Mouse (Mus musculus) intestine, embryonic 14.5 days (tissue): Measurements from ENCODE around the gene Mgea5. TPM values are rescaled to one million over a fixed set of nuclear protein-coding genes. Genes with fewer than 3 reads are reported as not detected.
"Not testable (repeated sequence)": the region's sequence is repeated elsewhere in the genome, so short reads cannot be mapped to it uniquely, and the experiment has no call there.

Experiments
- ATAC-seq: fragments of 200-750 bp; cut with Nextera tagmentation; replicated peaks from 2 replicates; pipeline ENCODE4 v1.8.0; 2017; ENCODE audit warnings: low read depth, moderate number of reproducible peaks, moderate TSS enrichment, moderate library complexity; ENCODE audit not compliant: low FRiP score, low TSS enrichment
- DNase-seq: peaks from one replicate; pipeline ENCODE4 v3.0.0-alpha.2; 2018; ENCODE audit warnings: low spot score
- H3K27ac ChIP-seq: fragments of 300-500 bp; sonication (generic); 2 replicates; pipeline ENCODE4 v1.5.1; 2014; ENCODE audit warnings: low read depth, mild to moderate bottlenecking, control low read depth
- H3K27me3 ChIP-seq: fragments of 300-500 bp; sonication (generic); replicated peaks from 2 replicates; pipeline ENCODE4 v1.6.1; 2014; ENCODE audit warnings: low read length, control low read depth; ENCODE audit not compliant: control insufficient read depth, insufficient read depth
- H3K36me3 ChIP-seq: fragments of 300-500 bp; sonication (generic); 2 replicates; pipeline ENCODE4 v1.6.1; 2014; ENCODE audit warnings: low read length, control low read depth; ENCODE audit not compliant: control insufficient read depth, insufficient read depth
- H3K4me1 ChIP-seq: fragments of 300-500 bp; sonication (generic); replicated peaks from 2 replicates; pipeline ENCODE4 v1.6.1; 2014; ENCODE audit warnings: low read length, control low read depth, mixed read lengths; ENCODE audit not compliant: control insufficient read depth, insufficient read depth
- H3K4me2 ChIP-seq: fragments of 300-500 bp; sonication (generic); 2 replicates; pipeline ENCODE4 v1.6.1; 2014; ENCODE audit warnings: low read length
- H3K4me3 ChIP-seq: fragments of 300-500 bp; sonication (generic); 2 replicates; pipeline ENCODE4 v1.5.1; 2014; ENCODE audit warnings: low read depth, low read length, control low read depth, mixed read lengths
- H3K9ac ChIP-seq: fragments of 300-500 bp; sonication (generic); 2 replicates; pipeline ENCODE4 v1.6.1; 2014; ENCODE audit warnings: mild to moderate bottlenecking, low read length
- H3K9me3 ChIP-seq: fragments of 300-500 bp; sonication (generic); 2 replicates; pipeline ENCODE4 v1.6.1; 2016; ENCODE audit warnings: low read length, control low read depth; ENCODE audit not compliant: control insufficient read depth
- WGBS: fragments of 180-500 bp; shearing (Covaris S2); extraction: QIAGEN DNeasy Blood & Tissue Kit; methylation state at CpG from one replicate; pipeline ENCODE4 v1.1.7; 2014; 5-methylcytosine and 5-hydroxymethylcytosine counted together
- polyA plus RNA-seq: library from polyadenylated mRNA; unstranded; fragments of >200 nt; fragmentation: Nextera tagmentation; extraction: Ambion mirVana; gene quantifications from 2 replicates; pipeline ENCODE4 v1.2.1, GENCODE M21; 2014

Gene Mgea5
- polyA plus RNA-seq, 1 experiment from 2014 or later = 55.0 TPM

DNA sequence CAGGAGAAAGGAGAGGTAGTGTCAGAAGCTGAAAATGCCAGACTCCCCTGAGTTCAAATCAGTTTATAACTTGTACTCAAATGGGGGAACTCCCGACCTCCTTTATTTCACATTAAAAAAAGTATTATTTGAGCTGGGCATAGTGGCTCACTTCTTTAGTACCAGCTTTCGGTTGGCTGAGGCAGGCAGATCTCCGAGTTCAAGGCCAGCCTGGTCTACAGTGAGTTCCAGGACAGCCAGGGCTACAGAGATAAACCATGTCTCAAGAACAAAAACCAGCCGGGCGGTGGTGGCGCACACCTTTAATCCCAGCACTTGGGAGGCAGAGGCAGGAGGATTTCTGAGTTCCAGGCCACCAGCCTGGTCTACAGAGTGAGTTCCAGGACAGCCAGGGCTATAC, 22.2 kb upstream of the Mgea5 start:
- ATAC-seq, H3K36me3 ChIP-seq, H3K27me3 ChIP-seq, DNase-seq, H3K4me3 ChIP-seq, H3K9ac ChIP-seq, H3K4me1 ChIP-seq, H3K9me3 ChIP-seq, H3K27ac ChIP-seq, H3K4me2 ChIP-seq: not testable (repeated sequence)
- WGBS = 96% methylated on average over 6 of the region's 6 CpGs

- H3K4me2 ChIP-seq = no peak overlapping the region
- H3K9ac ChIP-seq = no peak overlapping the region
- DNase-seq (peak; percentile 64), ATAC-seq (0 out of 2 replicates have a peak, but pooled peaks have one; percentile 43)
- 27% methylated on average over 12 of the region's 12 CpGs for whole genome bisulfite sequencing
- H3K9me3 ChIP-seq = no peaks in the 10 kb centered on the region
- no peaks in the 10 kb centered on the region for H3K36me3 ChIP-seq
- H3K4me3 ChIP-seq = no peak overlapping the region
- H3K4me1 ChIP-seq = no peaks in the 10 kb centered on the region
- H3K27me3 ChIP-seq = no peaks in the 10 kb centered on the region
- H3K27ac ChIP-seq = no peak overlapping the region
Measured at GRCm38 (mm10) chr19:45804593-45805368, 21.1 kb upstream of the Mgea5 start.

DNA sequence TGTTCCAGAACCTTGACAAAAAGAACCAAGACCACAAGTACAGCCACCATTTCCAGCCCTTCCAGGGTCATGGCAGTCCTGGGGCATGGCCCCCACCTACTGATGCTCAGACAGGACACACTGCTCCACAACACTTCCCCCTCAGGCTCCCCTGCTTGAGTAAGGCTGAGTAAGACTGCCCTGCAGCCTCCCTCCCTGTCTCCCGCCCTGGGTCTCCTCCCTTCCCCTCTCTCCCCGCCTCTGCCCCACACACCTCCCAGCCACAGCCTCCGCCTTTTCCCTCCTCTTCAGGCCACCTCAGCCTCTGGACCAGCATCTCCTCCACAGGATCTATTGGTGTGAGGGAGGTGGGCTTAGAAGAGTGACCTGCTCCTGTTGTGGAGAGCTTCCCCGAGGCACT, 19.8 kb upstream of the Mgea5 start:
- Histone ChIP-seq H3K4me1 (no peaks in the 10 kb centered on the region), H3K9me3 (no peaks in the 10 kb centered on the region), H3K9ac (no peak overlapping the region), H3K4me3 (no peak overlapping the region), H3K27me3 (no peaks in the 10 kb centered on the region), H3K27ac (no peak overlapping the region), H3K4me2 (no peak overlapping the region), H3K36me3 (no peaks in the 10 kb centered on the region)
- 29% methylated on average over 4 of the region's 4 CpGs for WGBS
- DNase-seq = no peak
- no peak for ATAC-seq

DNA sequence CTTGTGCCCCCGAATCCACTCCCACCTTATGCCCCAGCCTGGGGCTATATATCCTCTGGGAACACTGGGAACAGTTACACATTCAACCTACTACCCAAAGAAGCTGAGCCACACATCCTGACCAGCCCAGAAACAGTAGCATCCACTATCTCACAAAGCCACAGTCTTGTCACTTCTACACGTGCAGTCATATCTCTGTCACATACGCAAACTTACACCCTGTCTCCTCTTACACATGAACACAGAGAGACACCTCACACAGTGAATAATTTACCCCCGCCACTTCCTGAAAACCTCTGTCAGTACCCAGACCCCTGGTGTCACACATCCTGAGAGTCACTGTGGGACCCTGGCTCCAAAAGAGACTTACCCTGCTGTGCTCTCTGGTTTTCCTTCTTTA, 19.1 kb upstream of the Mgea5 start:
- DNase-seq (no peak), ATAC-seq (no peak)
- Histone ChIP-seq H3K4me3 (no peak overlapping the region), H3K9me3 (no peaks in the 10 kb centered on the region), H3K36me3 (no peaks in the 10 kb centered on the region), H3K4me1 (no peaks in the 10 kb centered on the region), H3K4me2 (no peak overlapping the region), H3K9ac (no peak overlapping the region), H3K27me3 (no peaks in the 10 kb centered on the region), H3K27ac (no peak overlapping the region)
- WGBS = 71% methylated on average over 4 of the region's 4 CpGs

DNA sequence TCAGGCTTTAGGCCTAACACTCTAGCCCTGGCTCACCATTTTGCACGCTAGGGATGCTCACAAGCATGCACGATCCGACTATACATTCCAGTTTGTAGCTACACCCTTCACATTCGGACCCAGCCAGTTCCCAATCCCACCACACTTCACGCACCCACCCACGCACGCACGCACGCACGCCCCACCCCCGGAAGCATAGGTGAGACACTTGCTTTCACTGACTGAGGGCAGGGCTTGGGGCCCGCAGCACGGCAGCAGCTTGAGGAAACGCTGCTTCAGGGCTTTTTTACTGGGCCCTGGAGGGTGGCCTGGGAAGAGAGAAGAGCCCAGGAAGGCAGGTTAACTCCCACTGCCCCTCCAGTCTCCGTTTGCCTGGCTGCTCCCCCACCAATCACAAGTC, 13.2 kb upstream of the Mgea5 start:
- no peak overlapping the region for H3K27ac ChIP-seq
- H3K4me2 ChIP-seq = no peak overlapping the region
- no peak overlapping the region for H3K4me3 ChIP-seq
- no peak overlapping the region for H3K9ac ChIP-seq
- no peak for DNase-seq
- ATAC-seq = no peak
- 65% methylated on average over 15 of the region's 15 CpGs for WGBS
- H3K36me3 ChIP-seq = no peaks in the 10 kb centered on the region
- no peaks in the 10 kb centered on the region for H3K9me3 ChIP-seq
- no peaks in the 10 kb centered on the region for H3K27me3 ChIP-seq
- no peaks in the 10 kb centered on the region; the same call in 1 of the 2 replicates for H3K4me1 ChIP-seq

GRCm38 (mm10) chr19:45796061-45796556, 12.5 kb upstream of the Mgea5 start:
- DNase-seq (peak; percentile 55), ATAC-seq (no peak)
- Histone ChIP-seq H3K27me3 (no peaks in the 10 kb centered on the region), H3K4me2 (peak overlapping the region; percentile 45), H3K27ac (no peak overlapping the region), H3K4me3 (0 out of 2 replicates have a peak overlapping the region, but pooled peaks have one; percentile 8), H3K9me3 (no peaks in the 10 kb centered on the region), H3K36me3 (no peaks in the 10 kb centered on the region), H3K9ac (no peak overlapping the region), H3K4me1 (no peaks in the 10 kb centered on the region; the same call in 1 of the 2 replicates)
- 7% methylated on average over 15 of the region's 15 CpGs for WGBS

DNA sequence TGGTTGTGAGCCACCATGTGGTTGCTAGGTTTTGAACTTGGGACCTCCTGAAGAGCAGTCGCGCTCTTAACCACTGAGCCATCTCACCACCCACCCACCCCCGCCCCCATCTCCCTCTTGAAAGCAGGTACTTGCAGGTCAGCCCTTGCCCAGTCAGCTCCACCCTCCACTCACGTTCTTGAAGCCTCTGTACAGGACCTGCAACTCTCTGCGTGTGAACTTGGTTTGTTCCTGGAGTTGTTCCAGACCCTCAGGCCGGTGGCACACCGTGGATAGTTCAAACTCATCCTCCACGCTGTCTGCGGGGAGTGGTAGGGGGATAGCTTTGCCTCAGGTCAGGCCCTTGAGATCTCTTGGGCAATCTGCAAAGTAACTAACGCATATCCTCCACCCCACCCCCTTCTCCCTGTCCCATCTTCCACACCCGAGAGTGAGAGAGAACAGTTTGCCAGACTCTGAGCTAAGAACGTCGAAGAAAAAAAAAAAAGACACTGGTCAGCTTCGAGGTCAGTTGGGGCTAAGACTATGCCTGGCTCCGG, 11.8 kb upstream of the Mgea5 start:
- Histone ChIP-seq H3K27ac (no peak overlapping the region), H3K4me2 (peak overlapping the region; percentile 45), H3K27me3 (no peaks in the 10 kb centered on the region), H3K4me1 (no peaks in the 10 kb centered on the region; the same call in 1 of the 2 replicates), H3K36me3 (no peaks in the 10 kb centered on the region), H3K4me3 (no peak overlapping the region), H3K9me3 (no peaks in the 10 kb centered on the region), H3K9ac (no peak overlapping the region)
- WGBS = 21% methylated on average over 15 of the region's 15 CpGs
- ATAC-seq = no peak
- DNase-seq = no peak

DNA sequence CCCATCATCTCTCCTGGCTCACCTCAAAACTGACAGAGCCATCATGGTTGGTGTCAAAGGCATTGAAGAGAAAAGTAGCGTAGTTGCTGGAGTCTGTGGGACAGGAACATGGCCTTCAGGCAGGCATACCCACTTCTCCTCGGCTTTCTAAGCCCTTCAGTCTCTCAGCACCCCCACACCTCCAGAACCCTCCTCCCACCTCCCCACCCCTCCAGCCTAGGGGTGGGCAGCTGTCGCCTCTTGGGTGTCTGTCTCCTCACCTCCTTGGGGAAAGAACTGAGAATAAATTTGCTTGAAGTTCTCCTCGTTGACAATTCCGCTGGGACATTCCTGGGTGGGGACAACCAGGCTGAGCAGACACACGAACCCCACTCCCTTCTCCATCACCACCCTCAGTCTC, 11.1 kb upstream of the Mgea5 start:
- no peak for ATAC-seq
- 60% methylated on average over 6 of the region's 6 CpGs for WGBS
- Histone ChIP-seq H3K4me1 (no peaks in the 10 kb centered on the region; the same call in 1 of the 2 replicates), H3K9me3 (no peaks in the 10 kb centered on the region), H3K4me2 (no peak overlapping the region), H3K36me3 (no peaks in the 10 kb centered on the region), H3K4me3 (no peak overlapping the region), H3K27ac (no peak overlapping the region), H3K9ac (no peak overlapping the region), H3K27me3 (no peaks in the 10 kb centered on the region)
- DNase-seq = no peak
